Mouse (Mus musculus): ENCODE data around the gene Mars.

Gene Mars

DNA sequence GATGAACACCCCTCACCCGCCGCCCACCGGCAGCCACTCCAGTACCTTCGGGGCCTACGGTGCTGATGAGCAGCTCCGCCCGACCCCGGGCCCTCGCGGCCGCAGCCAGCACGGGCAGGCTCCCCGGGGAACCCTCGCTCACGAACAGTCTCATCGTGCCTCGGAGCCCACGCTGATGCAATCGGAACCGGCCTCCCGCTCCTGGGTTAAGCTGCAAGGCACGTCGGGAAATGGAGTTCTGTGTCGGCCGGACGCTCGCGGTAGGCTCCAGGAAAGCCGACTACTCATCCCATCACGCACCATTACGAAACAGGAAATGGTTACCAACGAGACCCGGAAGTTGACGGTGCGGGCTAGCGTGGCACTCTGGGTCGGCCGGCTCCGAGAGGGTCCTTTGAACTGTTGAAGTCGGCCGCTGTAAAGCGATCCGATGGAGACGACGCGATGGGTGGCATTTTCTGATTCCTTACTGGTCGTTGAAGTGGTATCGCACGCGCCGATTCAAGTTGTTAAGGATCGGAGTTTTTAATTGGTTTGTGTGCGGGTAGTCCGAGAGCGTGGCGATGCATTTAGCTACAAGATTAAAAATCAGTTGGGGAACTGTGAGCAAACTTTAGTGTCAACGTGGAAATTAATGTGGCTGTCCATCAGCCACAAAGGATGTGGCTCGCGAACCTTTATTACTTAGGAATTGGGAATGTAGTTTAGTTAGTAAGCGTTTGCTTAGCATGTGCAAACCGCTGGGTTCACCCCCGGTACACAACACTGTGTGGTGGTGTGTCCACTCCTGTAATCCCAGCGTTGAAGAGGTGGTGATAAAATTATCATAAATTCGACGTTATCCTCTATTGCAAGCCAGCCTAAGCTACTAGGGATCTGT lies at the start of gene Mars:
Gene Mars, minus strand, starts transcription at position 311 of the 880 bp plus-strand sequence.
- DNase-seq (ENCODE audit: low spot score): peak; percentile 91

GRCm38 (mm10) chr10:127360714-127361113 lies 49.1 kb upstream of the Mars start:
- no peak for DNase-seq (ENCODE audit: low spot score)

DNA sequence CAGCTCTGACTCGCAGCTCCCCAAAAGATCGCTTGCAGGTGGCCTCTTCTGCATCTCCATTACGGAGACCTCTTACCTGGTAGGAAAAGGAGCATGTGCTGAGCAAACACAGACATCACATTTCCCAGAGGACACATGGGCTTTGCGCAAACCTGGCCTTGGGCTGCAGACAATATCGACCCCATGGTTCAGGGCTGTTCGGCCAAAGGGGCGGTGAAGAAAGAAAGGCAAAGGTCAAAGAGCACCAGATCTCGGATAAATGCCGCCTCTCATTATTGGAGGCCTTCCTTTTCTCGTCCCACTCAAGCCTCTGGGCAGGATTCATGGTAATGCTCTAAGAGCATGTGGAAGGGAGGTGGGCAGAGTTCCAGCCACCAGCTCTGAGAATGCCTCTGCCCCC lies 43.8 kb upstream of the Mars start:
- no peak for DNase-seq (ENCODE audit: low spot score)

DNA sequence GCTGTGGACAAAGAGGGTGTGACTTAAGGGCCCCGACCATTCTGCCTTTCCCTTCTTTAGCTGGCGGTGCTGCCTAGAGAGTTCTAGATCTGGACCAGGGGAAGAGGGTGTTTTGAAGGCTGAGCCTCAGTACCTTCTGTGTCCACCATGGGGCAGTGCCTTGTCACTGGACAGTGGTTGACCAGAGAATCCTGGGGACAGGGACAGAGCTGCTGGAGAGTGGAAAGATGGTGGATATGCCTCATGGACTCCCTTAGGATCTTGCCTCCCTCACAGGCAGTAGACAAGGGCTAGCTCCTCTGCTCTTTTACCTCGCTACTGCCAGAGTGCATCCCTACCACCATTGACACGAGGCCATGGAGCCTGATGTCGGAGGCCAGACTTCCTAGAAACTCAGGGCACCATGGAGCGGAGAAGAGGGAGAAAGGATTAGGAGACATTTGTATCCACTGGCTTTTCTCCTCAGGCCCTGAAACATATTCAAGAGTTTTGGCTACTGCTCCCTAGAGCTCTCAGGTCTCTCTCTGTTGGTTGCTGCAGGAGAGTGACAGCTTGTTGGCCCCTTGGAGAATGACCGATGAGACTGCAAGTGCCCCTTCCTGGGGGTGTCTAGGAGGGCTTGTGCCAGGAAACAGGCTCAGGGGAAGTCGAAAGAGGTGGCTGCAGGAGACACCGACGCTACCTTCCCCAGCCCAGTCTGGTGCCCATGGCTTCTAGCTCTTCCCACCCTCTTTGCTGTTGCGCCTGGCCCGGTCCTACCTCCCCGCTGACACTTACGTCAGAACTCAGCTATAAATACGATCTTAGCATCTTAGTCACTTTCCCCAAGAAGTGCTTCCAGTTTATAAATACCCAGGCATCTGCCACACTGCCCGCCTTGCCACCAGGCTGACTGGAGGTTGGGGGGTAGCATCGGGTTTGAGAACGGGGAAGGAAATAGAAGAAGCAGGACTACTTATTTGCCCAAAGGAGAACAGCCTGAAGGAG lies 42.6 kb upstream of the Mars start, which contains the start of gene Inhbe:
Gene Inhbe, minus strand, starts transcription at position 503 of the 987 bp plus-strand sequence.
- no peak for DNase-seq (ENCODE audit: low spot score)

GRCm38 (mm10) chr10:127352766-127353165 lies 41.2 kb upstream of the Mars start:
- DNase-seq (ENCODE audit: low spot score): no peak

- DNase-seq (ENCODE audit: low spot score): no peak
Observed at GRCm38 (mm10) chr10:127352187-127352586, 40.6 kb upstream of the Mars start.

DNA sequence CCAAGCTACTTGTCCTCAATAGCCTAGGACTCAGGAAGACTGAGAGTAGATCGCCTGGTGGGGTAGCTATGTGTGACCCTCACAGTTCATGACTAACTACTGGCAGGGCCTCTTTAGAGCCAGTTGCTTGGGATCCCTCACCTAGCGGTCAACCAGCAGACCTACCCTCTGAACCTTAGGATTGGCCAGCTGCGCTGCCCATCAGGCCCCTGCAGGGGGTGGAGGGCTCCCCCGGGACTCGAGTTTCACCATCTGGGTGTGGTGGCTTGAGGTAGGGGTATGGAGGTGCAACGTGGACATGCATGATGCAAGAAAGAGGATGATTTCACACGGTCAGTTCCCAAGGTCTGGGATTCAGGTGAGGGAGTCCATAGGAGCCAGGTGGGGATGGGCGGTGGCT lies 40.1 kb upstream of the Mars start:
- DNase-seq (ENCODE audit: low spot score): no peak

DNA sequence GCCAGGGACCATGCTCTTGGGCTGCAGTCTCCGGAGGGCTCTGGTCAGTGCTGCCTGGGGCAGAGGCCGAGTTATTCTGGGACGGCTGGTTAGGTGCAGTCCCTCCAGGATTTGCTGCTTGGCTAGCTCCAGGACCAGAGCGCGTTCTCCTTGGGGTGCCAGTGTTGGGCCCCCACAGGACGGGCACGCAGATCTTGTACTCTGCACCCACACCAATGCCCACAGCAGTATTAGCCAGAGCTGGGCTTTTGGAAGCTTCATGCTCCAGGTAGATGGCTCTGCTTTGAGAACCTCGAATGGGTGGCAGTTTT lies 39.7 kb upstream of the Mars start:
- DNase-seq (ENCODE audit: low spot score): no peak

- no peak for DNase-seq (ENCODE audit: low spot score)
Observed at GRCm38 (mm10) chr10:127350594-127351284, 39.2 kb upstream of the Mars start.

DNA sequence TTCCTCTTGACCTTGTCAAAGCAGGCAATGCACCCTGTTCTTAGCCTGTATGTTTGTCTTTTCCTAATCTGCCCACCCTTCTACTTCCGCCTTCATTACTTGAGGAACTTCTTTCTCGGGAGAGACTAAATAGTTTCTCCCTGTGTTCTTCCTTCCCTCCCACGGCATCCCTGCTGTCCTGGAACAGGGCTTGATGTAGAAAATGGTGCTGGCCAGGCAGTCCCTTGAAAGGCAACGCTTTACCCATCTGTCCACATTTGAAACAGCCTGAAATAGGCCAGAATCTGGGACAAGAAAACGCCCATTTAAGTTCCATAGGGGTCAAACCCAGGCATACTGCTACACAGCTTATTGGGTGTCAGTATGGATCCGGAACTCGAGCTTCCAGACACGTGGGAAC lies 38.2 kb upstream of the Mars start:
- DNase-seq (ENCODE audit: low spot score): no peak

DNA sequence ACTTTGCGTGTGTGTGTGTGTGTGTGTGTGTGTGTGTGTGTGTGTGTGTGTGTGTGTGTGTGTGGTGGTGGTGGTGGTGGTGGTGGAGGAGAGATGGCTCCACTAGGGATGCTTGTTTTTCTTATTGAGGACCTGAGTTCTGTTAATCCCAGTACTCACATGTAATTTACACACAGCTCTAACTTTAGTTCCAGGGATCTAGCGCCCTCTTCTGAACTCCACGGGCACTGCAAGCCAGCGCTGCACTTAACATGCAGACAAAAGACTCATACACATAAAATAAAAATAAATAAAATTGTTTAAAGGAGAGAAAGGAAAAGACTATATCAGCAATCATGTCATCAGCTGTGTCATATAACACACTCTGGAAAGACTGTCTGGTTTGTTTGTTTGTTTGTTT lies 37.4 kb upstream of the Mars start:
- DNase-seq (ENCODE audit: low spot score): no peak

- no peak for DNase-seq (ENCODE audit: low spot score)
Observed at GRCm38 (mm10) chr10:127346173-127346572, 34.6 kb upstream of the Mars start.

- no peak for DNase-seq (ENCODE audit: low spot score)
Observed at GRCm38 (mm10) chr10:127343029-127343428, 31.4 kb upstream of the Mars start.

DNA sequence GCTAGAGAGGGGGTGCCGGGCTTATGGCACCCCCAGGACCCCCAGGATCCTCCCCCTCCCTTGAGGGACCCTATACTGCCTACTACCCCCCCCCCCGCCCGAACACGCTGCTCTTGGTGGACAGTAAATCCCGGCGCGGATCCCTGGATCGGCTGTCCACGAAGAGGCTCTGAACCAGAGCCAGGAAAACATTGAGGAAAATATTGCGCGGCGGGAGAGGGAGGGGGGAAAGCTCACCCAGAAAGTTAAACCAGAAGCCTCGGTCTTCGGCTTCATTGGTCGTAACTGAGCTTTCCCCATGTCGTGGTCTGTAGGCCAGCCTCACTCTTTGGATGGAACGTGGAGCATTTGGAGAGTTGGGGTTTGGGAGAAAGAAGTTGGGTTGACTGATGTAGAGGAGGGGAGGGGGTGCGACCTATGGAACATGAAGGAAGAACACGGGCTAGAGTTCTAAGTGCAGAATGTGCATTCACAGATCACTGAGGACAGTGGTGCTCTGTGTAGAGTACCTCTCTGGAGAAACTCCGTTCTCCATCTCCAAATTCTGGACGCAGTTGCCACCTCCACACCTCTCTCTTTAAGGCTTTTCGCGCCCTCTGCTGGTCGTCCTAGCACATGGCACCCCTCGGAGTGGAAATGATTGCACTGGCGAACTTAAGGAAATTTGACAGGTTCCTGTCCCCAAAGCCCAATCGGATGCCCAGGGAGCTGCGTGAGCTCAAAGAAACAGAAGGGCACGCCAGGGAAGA lies 30.5 kb upstream of the Mars start, which contains the start of gene Gli1:
Gene Gli1, minus strand, starts transcription at position 84 of the 749 bp plus-strand sequence.
- DNase-seq (ENCODE audit: low spot score): no peak

GRCm38 (mm10) chr10:127341360-127341690 lies 29.7 kb upstream of the Mars start:
- no peak for DNase-seq (ENCODE audit: low spot score)

DNA sequence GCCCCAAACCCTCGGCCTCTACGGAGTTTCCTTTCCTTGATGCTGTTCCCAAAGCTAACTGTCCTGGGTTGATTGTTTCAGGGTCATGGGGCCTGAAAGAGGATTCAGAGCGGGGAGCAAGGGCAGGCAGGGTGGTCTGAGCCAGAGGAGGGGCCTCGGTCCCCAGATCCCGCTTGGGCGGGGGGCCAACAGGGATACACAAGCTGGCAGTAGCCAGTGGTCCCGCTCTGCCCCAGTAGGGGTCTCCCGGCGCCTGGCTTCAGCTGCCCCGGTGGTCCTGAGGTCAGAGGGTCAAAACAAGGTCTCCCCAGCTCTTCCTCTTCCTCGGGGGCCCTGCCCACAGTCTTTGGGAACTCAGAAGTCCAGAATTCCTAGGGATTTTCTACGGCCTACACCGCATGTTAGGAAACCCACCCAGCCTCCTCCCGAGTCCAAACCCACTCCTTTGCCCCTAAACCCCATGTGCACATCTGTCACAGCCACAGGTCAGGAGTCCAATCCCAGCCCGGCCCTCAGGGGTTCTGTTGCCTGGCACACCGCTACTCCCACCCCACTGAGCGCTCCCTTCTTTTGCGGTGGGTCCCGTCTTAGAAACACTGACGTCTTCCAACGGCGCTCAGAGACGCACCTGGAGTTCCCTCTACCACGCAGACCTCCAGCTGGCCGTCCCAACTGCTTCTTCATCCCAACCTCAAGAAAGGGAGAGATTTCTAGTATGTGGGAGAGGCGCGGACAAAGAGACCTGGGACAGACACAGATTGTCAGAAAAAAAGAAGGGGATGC lies 29.2 kb upstream of the Mars start:
- DNase-seq (ENCODE audit: low spot score): no peak

GRCm38 (mm10) chr10:127339683-127340576 lies 28.3 kb upstream of the Mars start:
- no peak for DNase-seq (ENCODE audit: low spot score)

DNA sequence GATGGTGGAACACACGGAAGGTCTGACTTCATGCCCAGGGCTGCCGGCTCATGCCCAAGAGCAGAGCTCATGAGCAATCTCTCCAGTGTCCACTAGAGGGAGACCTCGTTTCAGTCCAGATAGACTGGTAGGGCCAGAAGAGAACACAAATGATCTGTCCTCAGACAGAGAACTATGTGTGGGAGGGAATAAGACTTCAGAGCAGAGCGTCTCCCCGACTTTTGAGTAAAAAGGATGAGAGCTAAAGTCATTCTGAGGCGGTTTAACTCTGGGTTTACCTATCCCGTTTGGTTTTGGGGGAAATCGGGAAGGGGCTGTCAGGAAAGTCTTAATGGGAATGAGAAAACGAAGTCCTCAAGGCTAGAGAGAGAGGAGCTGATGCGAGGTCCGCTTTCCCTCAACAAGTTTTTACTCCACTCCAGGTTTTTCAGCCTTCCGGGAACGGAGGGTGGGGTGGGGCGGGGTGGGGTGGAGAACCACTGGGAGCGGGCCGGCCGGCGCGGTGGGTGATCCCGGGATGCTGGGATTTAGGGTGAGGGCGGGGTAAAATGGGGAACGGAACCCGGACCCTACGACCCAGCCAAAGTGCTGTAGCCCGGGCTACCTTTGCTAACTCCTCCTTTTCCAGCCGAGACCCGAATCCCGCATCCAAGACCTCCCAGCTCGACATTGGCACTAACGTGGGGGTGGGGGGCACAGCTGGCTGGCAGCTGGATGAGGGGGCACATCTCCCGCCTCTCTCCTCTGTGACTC lies 27.5 kb upstream of the Mars start:
- peak; percentile 91 for DNase-seq (ENCODE audit: low spot score)

GRCm38 (mm10) chr10:127337536-127338099 lies 26.0 kb upstream of the Mars start:
- DNase-seq (ENCODE audit: low spot score): no peak
